Mouse (Mus musculus): ENCODE data around the gene Methig1.

DNA sequence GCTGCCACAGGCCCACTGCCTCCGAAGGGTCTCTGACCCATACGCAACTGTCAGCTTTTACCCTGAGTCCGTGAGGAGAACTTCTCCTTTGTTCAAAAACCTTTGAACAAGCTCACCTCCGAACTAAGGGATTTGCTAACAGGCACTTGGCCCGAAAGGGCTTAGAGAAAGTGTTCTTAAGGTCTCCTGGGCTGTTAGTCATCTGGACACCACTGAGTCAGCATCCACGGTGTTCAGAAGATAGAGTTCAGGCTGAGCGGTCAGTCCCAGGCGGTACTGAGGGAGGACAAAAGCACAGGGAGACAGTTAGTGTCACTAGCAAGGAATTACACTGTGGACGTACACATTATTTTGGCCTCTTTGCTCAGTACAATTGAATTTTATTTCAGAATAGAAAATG, 35.9 kb downstream of the Methig1 start:
- TF ChIP-seq CTCF (IDR thresholded peaks at IDR 0.05; ENCODE audit: borderline replicate concordance, control insufficient read depth, extremely low read depth, insufficient read depth, low read length, poor library complexity): no peak
- TF ChIP-seq POLR2A (IDR thresholded peaks at IDR 0.05; ENCODE audit: control insufficient read depth, extremely low read depth, insufficient read depth, low read length, poor library complexity): no peak

Measured in thymus, adult 2 months (tissue).